Mouse (Mus musculus) lung, embryonic 15.5 days (tissue): ENCODE results near the gene Ces2a. TPM values are rescaled to one million over a fixed set of nuclear protein-coding genes. Genes with fewer than 3 reads are reported as not detected.

ENCODE experiments used
- ATAC-seq: fragments of 200-750 bp; cut with Nextera tagmentation; 2 replicates; pipeline ENCODE4 v1.8.0; 2017; ENCODE audit warnings: moderate number of reproducible peaks, borderline replicate concordance; ENCODE audit not compliant: low FRiP score, low TSS enrichment; ENCODE audit errors: extremely low read depth
- H3K27ac ChIP-seq: fragments of 300-500 bp; sonication (generic); 2 replicates; pipeline ENCODE4 v1.5.1; 2015; ENCODE audit warnings: moderate library complexity, mild to moderate bottlenecking, inconsistent platforms
- H3K27me3 ChIP-seq: fragments of 300-500 bp; sonication (generic); 2 replicates; pipeline ENCODE4 v1.6.1; 2015; ENCODE audit warnings: inconsistent platforms
- H3K36me3 ChIP-seq: fragments of 300-500 bp; sonication (generic); 2 replicates; pipeline ENCODE4 v1.6.1; 2015; ENCODE audit warnings: inconsistent platforms
- H3K4me1 ChIP-seq: fragments of 300-500 bp; sonication (generic); 2 replicates; pipeline ENCODE4 v1.6.1; 2015; ENCODE audit warnings: inconsistent platforms
- H3K4me2 ChIP-seq: fragments of 300-500 bp; sonication (generic); 2 replicates; pipeline ENCODE4 v1.6.1; 2015; ENCODE audit warnings: inconsistent platforms, mild to moderate bottlenecking, moderate library complexity
- H3K4me3 ChIP-seq: fragments of 300-500 bp; sonication (generic); 2 replicates; pipeline ENCODE4 v1.5.1; 2015; ENCODE audit warnings: mild to moderate bottlenecking, inconsistent platforms
- H3K9ac ChIP-seq: fragments of 300-500 bp; sonication (generic); 2 replicates; pipeline ENCODE4 v1.6.1; 2015; ENCODE audit warnings: inconsistent platforms
- H3K9me3 ChIP-seq: fragments of 300-500 bp; sonication (generic); 2 replicates; pipeline ENCODE4 v1.6.1; 2016; ENCODE audit warnings: inconsistent platforms
- WGBS: fragments of 180-500 bp; shearing (Covaris S2); methylation state at CpG from one replicate; pipeline ENCODE4 v1.1.7; 2015; 5-methylcytosine and 5-hydroxymethylcytosine counted together
- polyA plus RNA-seq: library from polyadenylated mRNA; unstranded; fragments of >200 nt; fragmentation: Nextera tagmentation; extraction: Ambion mirVana; gene quantifications from 2 replicates; pipeline ENCODE4 v1.2.1, GENCODE M21; 2015

Gene Ces2a
- not detected in 2 replicates for polyA plus RNA-seq

DNA sequence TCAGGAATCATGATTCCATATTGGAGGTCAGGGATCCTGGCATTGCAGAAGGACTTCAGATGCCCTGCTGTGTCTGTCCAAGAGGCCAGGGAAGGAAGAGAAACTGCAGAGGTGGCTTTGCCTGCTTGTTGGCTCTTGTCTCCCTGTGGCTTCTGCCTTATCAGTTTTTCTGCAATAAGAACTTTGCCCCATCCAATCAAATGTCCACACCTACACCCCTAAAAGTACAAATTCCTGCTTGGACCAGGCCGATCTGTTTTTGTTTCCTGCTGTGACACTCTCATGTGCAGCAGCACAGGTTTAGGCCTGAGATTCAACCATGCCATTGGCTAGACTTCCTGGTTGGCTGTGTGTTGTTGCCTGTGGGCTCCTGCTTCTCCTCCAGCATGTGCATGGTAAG, at the start of gene Ces2a:
Gene Ces2a (plus strand): TSS at position 251 of the 400 bp plus-strand sequence.
- Histone ChIP-seq H3K4me3 (no peak within 1 kb of the TSS), H3K27ac (no peak within 1 kb of the TSS), H3K36me3 (no peaks in the 10 kb centered on the region), H3K4me2 (no peak within 1 kb of the TSS), H3K9me3 (no peaks in the 10 kb centered on the region), H3K4me1 (no peaks in the 10 kb centered on the region), H3K27me3 (no peaks in the 10 kb centered on the region), H3K9ac (no peak within 1 kb of the TSS)
- WGBS, result 67% methylated on average over 1 of the region's 1 CpGs
- no peak for ATAC-seq

DNA sequence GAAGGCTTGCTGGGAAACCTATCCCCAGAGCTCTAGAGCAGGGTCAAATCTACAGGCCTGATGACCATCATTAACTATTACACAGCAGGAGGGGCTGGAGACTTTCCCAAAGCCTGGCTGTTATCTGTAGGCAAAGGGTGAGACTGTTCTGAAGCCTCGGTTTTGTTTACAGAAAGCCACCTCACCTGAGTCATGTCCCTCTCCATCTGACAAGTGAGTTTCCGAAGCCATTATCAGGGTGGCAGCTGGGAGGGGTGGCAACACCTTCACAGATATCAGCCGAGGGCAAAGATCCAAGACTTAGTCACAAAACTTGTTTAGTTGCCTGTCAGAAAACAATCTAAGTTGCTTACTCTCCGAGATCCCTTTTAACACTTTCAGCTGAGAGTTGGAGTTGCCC, 45.4 kb upstream of the Ces2a start:
- Histone ChIP-seq H3K4me1 (no peaks in the 10 kb centered on the region), H3K27me3 (no peaks in the 10 kb centered on the region), H3K36me3 (no peaks in the 10 kb centered on the region), H3K9me3 (no peaks in the 10 kb centered on the region), H3K27ac (no peak overlapping the region), H3K4me3 (no peak overlapping the region), H3K4me2 (no peak overlapping the region), H3K9ac (no peak overlapping the region)
- 30% methylated on average over 4 of the region's 4 CpGs for WGBS
- no peak for ATAC-seq

DNA sequence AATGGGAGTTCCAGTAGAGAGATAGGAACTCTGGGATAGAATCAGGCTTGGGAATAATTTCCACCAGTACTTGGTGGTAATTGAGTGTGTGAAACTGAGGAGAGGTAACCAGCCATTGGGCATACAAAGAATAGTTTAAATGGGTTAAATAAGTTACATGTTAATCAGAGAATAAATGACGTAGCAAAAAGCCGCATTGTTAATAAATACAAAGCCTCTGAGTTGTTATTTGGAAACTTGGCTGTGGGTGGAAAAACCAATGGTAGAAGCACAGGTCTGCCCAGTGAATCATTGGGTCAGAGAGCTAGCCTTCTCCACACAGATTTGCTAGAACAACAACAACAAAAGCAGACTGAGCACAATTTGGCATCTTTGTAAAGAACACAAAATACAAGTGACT, 35.2 kb upstream of the Ces2a start:
- Histone ChIP-seq H3K36me3 (no peaks in the 10 kb centered on the region), H3K4me2 (no peak overlapping the region), H3K4me1 (no peaks in the 10 kb centered on the region), H3K27ac (no peak overlapping the region), H3K27me3 (no peaks in the 10 kb centered on the region), H3K4me3 (no peak overlapping the region), H3K9ac (no peak overlapping the region), H3K9me3 (no peaks in the 10 kb centered on the region)
- no peak for ATAC-seq
- WGBS, result 79% methylated on average over 2 of the region's 2 CpGs

DNA sequence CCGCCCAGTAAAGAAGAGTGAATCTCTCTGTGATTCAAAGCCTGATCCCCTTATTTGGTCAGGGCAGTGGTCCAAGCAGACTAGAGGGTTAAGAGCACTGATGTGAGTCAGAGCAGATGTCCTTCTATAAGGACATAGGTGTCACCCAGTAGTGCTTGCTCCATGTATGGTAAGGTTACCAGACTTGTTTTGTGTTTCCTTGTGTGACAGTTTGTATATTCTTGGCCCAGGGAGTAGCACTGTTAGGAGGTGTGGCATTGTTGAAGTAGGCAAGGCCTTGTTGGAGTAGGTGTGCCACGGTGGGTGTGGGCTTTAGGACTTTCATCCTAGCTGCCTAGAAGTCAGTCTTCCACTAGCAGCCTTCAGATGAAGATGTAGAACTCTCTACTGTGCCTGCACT, 31.9 kb upstream of the Ces2a start:
- H3K36me3 ChIP-seq, result no peaks in the 10 kb centered on the region
- H3K4me2 ChIP-seq, result no peak overlapping the region
- no peak overlapping the region for H3K4me3 ChIP-seq
- no peaks in the 10 kb centered on the region for H3K4me1 ChIP-seq
- no peak overlapping the region for H3K9ac ChIP-seq
- WGBS, result 63% methylated on average over 2 of the region's 2 CpGs
- H3K9me3 ChIP-seq, result no peaks in the 10 kb centered on the region
- no peaks in the 10 kb centered on the region for H3K27me3 ChIP-seq
- ATAC-seq, result no peak
- H3K27ac ChIP-seq, result no peak overlapping the region

DNA sequence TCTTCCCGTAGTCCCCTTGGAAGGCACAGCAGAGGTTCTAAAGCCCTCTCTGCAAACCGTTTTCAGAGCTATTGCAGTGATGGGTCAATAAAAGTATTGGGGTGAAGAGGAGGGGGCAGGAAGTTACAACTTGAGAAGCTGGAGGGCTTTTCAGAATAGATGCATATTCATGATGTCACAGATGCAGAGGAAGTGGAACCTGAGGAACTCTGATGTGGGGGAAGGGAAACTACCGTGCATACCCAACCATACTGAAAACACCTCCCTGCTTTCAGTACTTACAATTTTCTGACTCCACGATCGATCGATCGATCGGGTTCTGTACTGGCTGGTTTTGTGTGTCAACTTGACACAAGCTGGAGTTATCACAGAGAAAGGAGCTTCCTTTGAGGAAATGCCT, 12.6 kb upstream of the Ces2a start:
- ATAC-seq, result no peak
- no peak overlapping the region for H3K4me2 ChIP-seq
- H3K27me3 ChIP-seq, result no peaks in the 10 kb centered on the region
- H3K27ac ChIP-seq, result no peak overlapping the region
- no peaks in the 10 kb centered on the region for H3K4me1 ChIP-seq
- H3K36me3 ChIP-seq, result no peaks in the 10 kb centered on the region
- H3K4me3 ChIP-seq, result no peak overlapping the region
- H3K9me3 ChIP-seq, result no peaks in the 10 kb centered on the region
- H3K9ac ChIP-seq, result no peak overlapping the region
- WGBS, result 73% methylated on average over 8 of the region's 8 CpGs

DNA sequence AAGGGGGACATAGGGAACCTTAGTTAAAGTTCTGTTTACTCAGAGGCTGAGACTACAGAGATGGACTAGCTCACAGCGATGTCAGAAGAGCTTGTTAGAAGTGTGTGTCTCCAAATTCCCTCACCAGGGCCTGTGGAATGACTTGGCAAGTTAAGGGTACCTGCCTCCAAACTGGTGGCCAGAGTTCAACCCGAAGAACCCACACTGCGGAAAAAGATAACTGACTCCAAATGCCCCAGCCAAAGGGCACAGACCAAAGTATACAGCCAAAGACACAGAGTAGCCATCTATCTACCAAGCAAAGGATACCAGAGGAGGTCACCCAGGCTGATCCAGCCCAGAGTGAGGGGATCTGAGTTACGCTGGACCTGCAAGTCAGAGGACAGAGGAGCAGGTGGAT, 2.4 kb upstream of the Ces2a start:
- Histone ChIP-seq H3K4me2 (no peak overlapping the region), H3K27me3 (no peaks in the 10 kb centered on the region), H3K27ac (no peak overlapping the region), H3K4me1 (no peaks in the 10 kb centered on the region), H3K9me3 (no peaks in the 10 kb centered on the region), H3K4me3 (no peak overlapping the region), H3K36me3 (no peaks in the 10 kb centered on the region), H3K9ac (no peak overlapping the region)
- 83% methylated on average over 4 of the region's 4 CpGs for WGBS
- no peak for ATAC-seq

DNA sequence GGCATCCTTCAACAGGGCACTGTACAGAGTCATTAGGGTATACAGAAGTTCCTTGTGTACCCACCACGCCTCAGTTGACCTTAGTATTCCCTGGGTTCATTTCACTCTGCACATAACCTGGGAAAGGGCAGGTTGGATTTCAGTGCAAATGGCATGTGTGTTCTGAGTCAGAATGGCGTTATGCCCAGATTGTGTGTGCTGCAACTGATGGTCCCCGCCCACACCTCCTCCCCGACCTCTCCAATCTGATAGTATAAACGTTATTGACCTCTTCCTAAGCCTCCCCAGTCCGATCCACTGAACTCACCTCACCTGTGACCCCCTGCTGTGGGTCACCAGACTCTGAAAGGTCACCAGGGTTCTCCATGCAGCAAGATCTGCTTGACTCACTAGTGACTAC, 1.8 kb upstream of the Ces2a start:
- no peak overlapping the region for H3K9ac ChIP-seq
- H3K36me3 ChIP-seq, result no peaks in the 10 kb centered on the region
- no peaks in the 10 kb centered on the region for H3K9me3 ChIP-seq
- 45% methylated on average over 6 of the region's 6 CpGs for WGBS
- no peak overlapping the region for H3K4me3 ChIP-seq
- no peaks in the 10 kb centered on the region for H3K4me1 ChIP-seq
- H3K27ac ChIP-seq, result no peak overlapping the region
- no peaks in the 10 kb centered on the region for H3K27me3 ChIP-seq
- no peak for ATAC-seq
- H3K4me2 ChIP-seq, result no peak overlapping the region

DNA sequence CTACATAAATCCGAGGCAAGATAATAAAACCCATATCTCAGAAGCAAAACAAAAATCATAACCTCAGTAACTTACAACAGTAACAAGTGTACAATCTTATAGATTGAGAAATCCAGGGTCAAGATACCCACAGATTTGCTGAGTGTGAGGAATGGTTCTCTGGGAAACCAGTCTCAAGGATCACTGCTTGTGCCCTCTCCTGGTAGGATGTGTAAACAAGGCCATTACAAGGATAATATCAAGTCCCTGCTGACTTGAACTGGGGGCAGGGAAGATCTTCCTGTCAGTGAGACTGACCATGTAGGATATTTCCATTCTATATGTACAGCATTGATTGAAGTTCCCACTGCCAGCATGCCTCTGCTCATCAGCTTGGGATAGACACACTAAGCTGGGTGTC, 8.2 kb downstream of the Ces2a start:
- no peaks in the 10 kb centered on the region for H3K27me3 ChIP-seq
- H3K4me3 ChIP-seq, result no peak overlapping the region
- WGBS, result 66% methylated on average over 1 of the region's 1 CpGs
- no peaks in the 10 kb centered on the region for H3K4me1 ChIP-seq
- no peak overlapping the region for H3K9ac ChIP-seq
- H3K9me3 ChIP-seq, result no peaks in the 10 kb centered on the region
- no peak overlapping the region for H3K4me2 ChIP-seq
- no peaks in the 10 kb centered on the region for H3K36me3 ChIP-seq
- ATAC-seq, result no peak
- no peak overlapping the region for H3K27ac ChIP-seq

DNA sequence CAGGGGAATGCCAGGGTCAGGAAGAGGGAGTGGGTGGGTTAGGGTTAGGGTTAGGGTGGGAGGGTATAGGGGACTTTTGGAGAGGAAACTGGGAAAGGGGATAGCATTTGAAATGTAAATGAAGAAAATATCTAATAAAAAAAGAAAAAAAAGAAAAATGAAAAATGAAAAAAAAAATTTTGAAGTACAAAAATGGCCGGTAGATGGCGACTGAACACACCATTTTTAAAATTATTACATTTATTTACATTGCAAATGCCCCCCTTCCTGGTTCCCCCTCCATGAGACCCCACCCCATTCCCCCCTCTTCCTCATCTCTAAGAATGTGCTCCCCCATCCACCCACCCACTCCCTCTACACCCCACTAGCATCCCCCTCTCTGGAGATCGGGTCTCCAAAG, 9.6 kb downstream of the Ces2a start:
- Histone ChIP-seq H3K36me3 (no peaks in the 10 kb centered on the region), H3K27ac (no peak overlapping the region), H3K9me3 (no peaks in the 10 kb centered on the region), H3K9ac (no peak overlapping the region), H3K4me1 (no peaks in the 10 kb centered on the region), H3K4me3 (no peak overlapping the region), H3K27me3 (no peaks in the 10 kb centered on the region), H3K4me2 (no peak overlapping the region)
- 76% methylated on average over 3 of the region's 3 CpGs for WGBS
- no peak for ATAC-seq

DNA sequence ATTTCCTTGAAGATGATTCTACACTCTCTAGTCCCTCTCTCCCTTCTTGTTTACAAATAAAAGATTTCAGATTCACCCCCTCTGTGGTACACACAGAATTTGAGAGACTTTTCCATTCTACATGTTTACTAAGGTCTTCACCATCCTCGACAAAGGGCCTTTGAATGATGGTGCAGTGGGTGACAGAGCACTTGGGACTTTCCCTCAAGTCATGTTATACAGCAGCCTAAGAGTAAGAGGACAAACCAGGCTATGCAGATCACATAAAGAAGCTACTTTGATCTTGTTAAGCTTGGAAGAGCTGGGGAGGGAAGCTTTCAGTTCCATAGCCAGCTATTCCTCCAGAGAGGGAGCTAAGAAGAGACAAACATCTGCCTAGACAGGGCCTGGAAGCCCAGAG, 19.0 kb downstream of the Ces2a start:
- WGBS, result 62% methylated on average over 1 of the region's 1 CpGs
- Histone ChIP-seq H3K4me1 (no peaks in the 10 kb centered on the region), H3K9ac (no peak overlapping the region), H3K36me3 (no peaks in the 10 kb centered on the region), H3K27me3 (no peaks in the 10 kb centered on the region), H3K9me3 (no peaks in the 10 kb centered on the region), H3K4me3 (no peak overlapping the region), H3K4me2 (no peak overlapping the region), H3K27ac (no peak overlapping the region)
- ATAC-seq, result no peak

DNA sequence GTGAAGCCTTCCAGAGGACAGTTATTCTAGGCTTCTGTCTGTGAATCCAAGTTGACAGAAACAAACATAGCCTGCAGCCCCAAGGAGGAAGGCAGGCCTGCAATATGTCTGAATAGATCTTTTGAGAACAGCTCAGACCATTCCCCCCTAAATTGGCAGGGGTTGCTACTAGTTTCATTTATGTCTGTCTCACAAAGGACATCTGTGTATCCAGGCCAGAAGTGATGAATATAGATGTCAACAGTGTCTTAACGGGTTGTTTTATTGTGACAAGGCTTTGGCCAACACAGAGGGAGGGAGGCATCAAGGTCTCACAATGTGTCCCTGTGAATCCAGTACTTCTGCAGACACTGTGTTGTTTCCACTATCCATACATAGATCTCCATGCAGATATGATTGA, 23.8 kb downstream of the Ces2a start:
- Histone ChIP-seq H3K27ac (no peak overlapping the region), H3K9ac (no peak overlapping the region), H3K4me1 (no peaks in the 10 kb centered on the region), H3K4me3 (no peak overlapping the region), H3K36me3 (no peaks in the 10 kb centered on the region), H3K9me3 (no peaks in the 10 kb centered on the region), H3K27me3 (no peaks in the 10 kb centered on the region), H3K4me2 (no peak overlapping the region)
- 46% methylated on average over 1 of the region's 1 CpGs for WGBS
- ATAC-seq, result no peak

DNA sequence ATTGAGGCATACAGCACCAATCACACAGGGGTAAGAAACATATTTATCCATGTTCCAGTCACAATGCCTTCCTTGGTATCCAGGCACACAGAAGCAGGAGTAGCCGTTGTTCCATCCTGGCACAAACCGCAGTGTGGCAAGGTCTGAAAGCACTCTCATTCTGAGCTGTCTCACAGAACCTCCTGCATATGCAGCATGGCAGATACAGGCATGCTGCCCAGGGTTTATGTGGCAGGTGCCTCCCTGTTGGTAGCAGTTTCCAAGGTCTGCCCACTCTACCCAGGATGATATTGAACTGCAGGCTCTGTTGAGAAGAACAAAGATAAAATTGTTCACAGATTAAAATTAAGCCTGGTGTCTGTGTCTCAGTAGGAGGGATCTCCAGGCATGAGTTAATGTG, 24.4 kb downstream of the Ces2a start:
- Histone ChIP-seq H3K4me3 (no peak overlapping the region), H3K36me3 (no peaks in the 10 kb centered on the region), H3K27me3 (no peaks in the 10 kb centered on the region), H3K9ac (no peak overlapping the region), H3K27ac (no peak overlapping the region), H3K4me2 (no peak overlapping the region), H3K9me3 (no peaks in the 10 kb centered on the region), H3K4me1 (no peaks in the 10 kb centered on the region)
- 87% methylated on average over 2 of the region's 2 CpGs for WGBS
- no peak for ATAC-seq

DNA sequence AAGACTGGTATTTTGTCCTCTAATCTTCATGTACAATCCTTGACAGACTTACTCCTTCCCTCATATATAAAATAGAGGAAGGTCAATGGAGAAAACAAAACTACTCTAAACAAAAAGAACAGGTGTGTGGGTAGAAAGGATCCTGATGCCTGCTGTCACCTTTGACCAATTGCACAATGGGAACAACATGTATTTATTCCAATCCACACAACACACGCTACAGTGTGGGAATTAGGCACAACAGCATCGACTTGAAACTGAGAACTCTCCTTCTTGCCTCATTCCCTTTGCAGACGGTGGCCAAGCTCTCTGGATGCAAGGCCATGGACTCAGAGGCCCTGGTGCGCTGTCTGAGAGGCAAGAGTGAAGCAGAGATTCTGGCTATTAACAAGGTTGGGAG, 27.3 kb downstream of the Ces2a start:
- Histone ChIP-seq H3K4me3 (no peak overlapping the region), H3K27ac (no peak overlapping the region), H3K9me3 (no peaks in the 10 kb centered on the region), H3K27me3 (no peaks in the 10 kb centered on the region), H3K4me1 (no peaks in the 10 kb centered on the region), H3K4me2 (no peak overlapping the region), H3K36me3 (no peaks in the 10 kb centered on the region), H3K9ac (no peak overlapping the region)
- no peak for ATAC-seq
- WGBS, result 73% methylated on average over 4 of the region's 4 CpGs
